Mouse (Mus musculus) cortical plate, adult 2 months (tissue): Measurements from ENCODE around the gene Cdh23.

Experiments used
- CTCF ChIP-seq: fragments of 200-500 bp; IDR thresholded peaks from 2 replicates; pipeline ENCODE4 v1.5.1; 2011; ENCODE audit warnings: mild to moderate bottlenecking, control low read depth, low read length; ENCODE audit not compliant: insufficient read depth; ENCODE audit errors: extremely low read depth
- POLR2A ChIP-seq: fragments of 200-500 bp; IDR thresholded peaks from 2 replicates; pipeline ENCODE4 v1.6.1; 2011; ENCODE audit warnings: mild to moderate bottlenecking, low read length, control low read depth; ENCODE audit not compliant: insufficient read depth; ENCODE audit errors: extremely low read depth

DNA sequence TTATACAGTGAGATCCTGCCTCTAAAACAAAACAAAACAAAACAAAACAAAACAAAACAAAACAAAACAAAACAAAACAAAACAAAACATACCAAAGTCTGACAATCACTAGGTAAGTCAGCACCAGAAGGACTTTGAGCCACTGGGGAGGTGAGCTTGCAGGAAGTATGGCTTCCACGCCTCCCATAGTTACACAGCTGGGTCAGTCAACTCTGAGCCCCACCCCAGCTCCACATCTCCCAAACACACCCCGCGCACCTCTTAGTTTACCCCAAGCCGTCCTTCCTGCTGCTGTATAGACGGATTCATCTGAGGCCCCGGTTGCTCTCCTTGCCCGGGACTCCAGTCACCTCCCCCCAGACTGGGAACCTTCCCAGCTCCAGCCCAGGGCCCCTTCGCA, 241.1 kb downstream of the Cdh23 start:
- TF ChIP-seq CTCF (no peak), POLR2A (no peak)
